Mouse (Mus musculus): ENCODE results near the gene Emp3. TPM values are rescaled to one million over a fixed set of nuclear protein-coding genes. Genes with fewer than 3 reads are reported as not detected.
"Not testable (repeated sequence)": the region's sequence is repeated elsewhere in the genome, so short reads cannot be mapped to it uniquely, and the experiment has no call there.

Gene Emp3
- total RNA-seq, 2 experiments from 2014 or later, result 7.8 to 15.1 TPM

GRCm38 (mm10) chr7:45916056-45917003 lies 4.9 kb downstream of the Emp3 start:
- peak; percentile 78 for DNase-seq (ENCODE audit: low spot score)

GRCm38 (mm10) chr7:45915011-45915410 lies 6.2 kb downstream of the Emp3 start:
- no peak for DNase-seq (ENCODE audit: low spot score)

DNA sequence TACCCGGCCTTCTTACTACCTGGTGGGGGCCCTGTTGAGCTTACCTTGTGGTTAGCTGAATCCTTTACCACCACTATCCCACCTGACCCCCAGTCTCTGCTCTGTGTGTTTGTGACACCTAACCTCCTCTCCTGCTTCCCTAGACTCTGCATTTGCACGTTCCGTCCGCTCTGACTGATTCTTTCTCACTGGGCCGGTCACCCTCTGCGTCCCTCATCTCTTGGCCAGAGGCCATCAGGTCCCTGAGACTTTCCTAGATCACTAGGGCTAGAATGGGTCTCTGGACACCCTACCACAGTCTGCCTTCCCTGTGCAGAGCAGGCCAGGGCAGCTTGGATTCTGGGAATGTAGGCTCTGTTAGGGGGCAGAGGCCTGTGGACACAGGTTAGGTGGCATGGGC lies 7.1 kb downstream of the Emp3 start:
- DNase-seq (ENCODE audit: low spot score), result no peak

GRCm38 (mm10) chr7:45909145-45909544 lies 12.1 kb downstream of the Emp3 start:
- no peak for DNase-seq (ENCODE audit: low spot score)

DNA sequence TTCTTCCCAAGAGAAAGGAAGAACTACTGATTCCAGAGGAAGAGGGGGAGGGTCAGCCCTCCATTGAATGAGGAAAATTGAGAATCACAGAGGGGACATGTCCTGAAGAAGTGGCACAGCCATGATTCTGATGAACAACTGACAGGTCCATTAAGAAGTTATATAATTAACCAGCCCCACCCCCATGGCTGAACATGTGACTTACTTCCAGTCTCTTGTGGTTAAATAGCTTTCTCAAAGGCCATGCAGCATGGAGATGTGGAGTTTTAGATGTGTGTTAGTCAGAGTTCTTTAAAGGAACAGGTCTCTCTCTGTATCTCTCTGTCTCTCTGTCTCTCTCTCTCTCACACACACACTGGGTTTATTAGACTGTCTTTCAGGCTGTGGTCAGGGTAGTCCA lies 12.8 kb downstream of the Emp3 start:
- DNase-seq (ENCODE audit: low spot score), result no peak

DNA sequence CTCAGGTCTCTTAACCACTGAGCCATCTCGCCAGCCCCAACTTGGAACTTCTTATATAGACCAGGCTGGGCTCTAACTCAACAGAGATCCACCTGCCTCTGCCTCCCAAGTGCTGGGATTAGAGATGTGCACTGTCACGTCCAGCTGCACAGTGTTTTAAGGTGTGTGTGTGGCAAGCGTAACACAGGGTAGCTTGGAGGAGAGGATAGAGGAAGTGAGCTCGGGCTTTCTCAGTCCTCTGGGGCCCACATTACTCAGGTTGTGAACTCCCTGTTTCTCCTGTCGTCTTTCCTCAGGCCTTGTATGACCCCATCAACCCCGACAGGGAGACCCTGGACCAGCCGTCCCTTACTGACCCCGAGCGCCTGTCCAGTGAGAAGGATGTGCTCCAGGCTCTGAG lies 14.6 kb downstream of the Emp3 start:
- no peak for DNase-seq (ENCODE audit: low spot score)

DNA sequence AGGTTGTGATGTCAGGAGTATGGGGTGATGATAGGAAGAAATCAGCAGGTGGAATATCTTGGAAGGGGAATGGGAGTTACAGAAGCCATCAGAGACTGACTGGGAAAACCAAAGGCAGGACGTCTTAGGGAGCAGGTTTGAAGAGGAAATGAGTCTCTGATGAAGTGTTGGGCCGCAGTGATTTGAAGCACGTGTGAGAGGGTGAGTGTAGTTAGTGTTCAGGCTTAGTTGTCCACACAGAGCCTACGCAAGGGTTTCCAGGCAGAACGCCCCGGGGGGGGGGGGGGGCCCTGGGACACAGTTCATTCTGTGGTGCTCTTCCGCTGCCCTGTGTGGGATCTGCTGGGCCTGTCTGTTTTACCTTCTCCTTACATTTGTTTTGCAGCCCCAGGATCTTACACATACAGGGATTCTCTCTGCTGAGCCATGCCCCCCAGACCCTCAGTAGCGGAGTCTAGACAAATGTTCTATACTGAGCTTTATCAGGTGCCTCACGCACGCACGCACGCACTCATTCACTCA lies 18.7 kb downstream of the Emp3 start:
- no peak for DNase-seq (ENCODE audit: low spot score)

DNA sequence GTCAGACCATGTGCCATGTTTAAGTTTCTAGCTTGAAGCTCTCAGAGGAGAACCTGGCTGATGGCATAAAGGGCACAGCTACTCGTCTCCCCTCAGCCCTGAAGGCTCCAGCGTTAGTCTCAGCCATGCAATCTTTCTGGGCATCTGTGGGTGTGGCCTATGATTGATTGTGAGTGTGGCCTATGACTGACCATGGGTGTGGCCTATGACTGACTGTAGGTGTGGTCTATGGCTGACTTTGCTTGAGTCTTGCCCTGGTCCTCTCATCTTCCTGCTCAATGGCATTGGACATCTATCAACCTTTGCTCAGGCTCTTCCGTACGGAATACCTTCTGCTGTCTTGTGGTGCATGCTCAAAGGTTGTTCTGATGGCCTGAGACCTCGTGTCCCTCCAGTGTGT lies 19.6 kb downstream of the Emp3 start:
- no peak for DNase-seq (ENCODE audit: low spot score)

DNA sequence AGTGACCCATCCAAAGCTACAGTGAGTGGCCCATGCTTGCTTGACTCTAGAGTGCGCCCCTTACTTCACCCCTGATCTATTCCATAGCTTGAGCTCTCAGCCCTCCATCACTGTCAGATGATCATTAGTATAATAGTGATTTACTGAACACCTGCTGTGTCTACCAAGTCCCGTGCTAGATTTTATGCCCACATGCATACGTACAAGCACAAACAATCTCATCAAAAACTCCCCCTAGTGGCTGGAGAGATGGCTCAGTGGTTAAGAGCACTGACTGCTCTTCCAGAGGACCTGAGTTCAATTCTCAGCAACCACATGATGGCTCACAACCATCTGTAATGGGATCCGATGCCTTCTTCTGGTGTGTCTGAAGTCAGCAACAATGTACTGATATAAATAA lies 23.1 kb downstream of the Emp3 start:
- not testable (repeated sequence) for DNase-seq (ENCODE audit: low spot score)

GRCm38 (mm10) chr7:45897258-45897757 lies 23.9 kb downstream of the Emp3 start:
- DNase-seq (ENCODE audit: low spot score), result peak; percentile 46

GRCm38 (mm10) chr7:45896517-45897257 lies 24.5 kb downstream of the Emp3 start, which contains the start of the genes Syngr4 and Tmem143:
Gene Syngr4, minus strand, starts transcription at chr7:45896714.
Gene Tmem143, plus strand, starts transcription at chr7:45896941.
- peak; percentile 98 for DNase-seq (ENCODE audit: low spot score)

- no peak for DNase-seq (ENCODE audit: low spot score)
Measured at GRCm38 (mm10) chr7:45895931-45896516, 25.2 kb downstream of the Emp3 start.

- DNase-seq (ENCODE audit: low spot score), result no peak
Measured at GRCm38 (mm10) chr7:45892651-45893050, 28.6 kb downstream of the Emp3 start.

DNA sequence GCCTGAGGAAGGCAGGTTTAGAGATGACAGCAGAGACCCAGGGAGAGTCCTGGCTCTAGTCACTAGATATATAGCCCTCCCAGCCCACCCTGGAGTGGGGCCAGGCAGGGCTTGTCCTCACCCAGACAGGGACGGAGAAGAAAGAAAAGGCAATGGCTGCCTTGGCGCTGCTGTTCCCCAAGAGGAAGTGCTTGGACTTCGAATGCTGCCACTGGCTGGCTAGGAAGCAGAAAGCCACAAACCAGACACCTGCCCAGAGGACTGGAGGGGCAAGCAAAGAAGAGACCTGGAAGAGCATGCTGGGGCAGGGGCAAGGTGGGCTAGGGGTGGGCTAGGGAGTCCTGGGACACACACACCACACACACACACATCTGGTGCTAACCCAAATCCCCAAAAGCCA lies 34.0 kb downstream of the Emp3 start:
- no peak for DNase-seq (ENCODE audit: low spot score)

GRCm38 (mm10) chr7:45881011-45881410 lies 40.2 kb downstream of the Emp3 start:
- no peak for DNase-seq (ENCODE audit: low spot score)

DNA sequence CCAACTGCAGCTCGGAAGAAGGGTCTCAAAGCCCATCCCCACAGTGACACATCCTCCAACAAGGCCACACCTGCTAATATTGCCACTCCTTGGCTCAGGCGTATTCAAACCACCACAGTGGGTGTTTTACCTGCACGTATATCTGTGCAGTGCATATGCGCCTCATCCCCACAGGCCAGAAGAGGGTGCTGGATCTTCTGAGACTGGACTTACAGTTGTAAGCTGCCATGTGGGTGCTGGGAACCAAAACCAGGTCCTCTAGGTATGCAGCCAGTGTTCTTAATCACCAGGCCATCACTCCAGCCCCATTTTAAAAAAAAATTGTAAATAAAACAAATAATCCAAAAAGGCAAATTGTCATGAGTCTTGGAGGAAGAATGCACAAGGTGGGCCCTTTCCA lies 40.7 kb downstream of the Emp3 start:
- no peak for DNase-seq (ENCODE audit: low spot score)

- DNase-seq (ENCODE audit: low spot score), result not testable (repeated sequence)
Measured at GRCm38 (mm10) chr7:45878278-45878677, 42.9 kb downstream of the Emp3 start, which contains the start of gene Grin2d. Gene Grin2d, minus strand, starts transcription at chr7:45878378.

DNA sequence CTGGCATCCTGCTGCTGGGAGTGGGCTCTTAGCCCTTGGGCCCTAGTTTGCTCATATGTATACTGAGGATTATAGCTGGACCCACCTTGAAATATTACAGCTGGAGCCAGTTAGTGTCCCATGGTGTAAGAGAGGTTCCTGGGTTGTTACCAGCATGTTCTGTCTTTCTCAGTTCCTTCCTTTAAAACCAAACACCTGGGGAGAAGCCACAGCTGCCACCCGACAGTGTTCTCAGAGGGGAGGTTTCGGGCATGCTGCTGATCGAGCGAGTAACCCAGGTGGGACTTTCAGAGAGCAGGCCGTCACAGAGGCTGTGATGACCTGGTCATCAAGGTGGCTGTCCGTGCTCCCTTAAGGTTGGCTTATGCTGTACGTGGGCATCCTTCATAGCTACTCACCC lies 44.3 kb downstream of the Emp3 start:
- no peak for DNase-seq (ENCODE audit: low spot score)

DNA sequence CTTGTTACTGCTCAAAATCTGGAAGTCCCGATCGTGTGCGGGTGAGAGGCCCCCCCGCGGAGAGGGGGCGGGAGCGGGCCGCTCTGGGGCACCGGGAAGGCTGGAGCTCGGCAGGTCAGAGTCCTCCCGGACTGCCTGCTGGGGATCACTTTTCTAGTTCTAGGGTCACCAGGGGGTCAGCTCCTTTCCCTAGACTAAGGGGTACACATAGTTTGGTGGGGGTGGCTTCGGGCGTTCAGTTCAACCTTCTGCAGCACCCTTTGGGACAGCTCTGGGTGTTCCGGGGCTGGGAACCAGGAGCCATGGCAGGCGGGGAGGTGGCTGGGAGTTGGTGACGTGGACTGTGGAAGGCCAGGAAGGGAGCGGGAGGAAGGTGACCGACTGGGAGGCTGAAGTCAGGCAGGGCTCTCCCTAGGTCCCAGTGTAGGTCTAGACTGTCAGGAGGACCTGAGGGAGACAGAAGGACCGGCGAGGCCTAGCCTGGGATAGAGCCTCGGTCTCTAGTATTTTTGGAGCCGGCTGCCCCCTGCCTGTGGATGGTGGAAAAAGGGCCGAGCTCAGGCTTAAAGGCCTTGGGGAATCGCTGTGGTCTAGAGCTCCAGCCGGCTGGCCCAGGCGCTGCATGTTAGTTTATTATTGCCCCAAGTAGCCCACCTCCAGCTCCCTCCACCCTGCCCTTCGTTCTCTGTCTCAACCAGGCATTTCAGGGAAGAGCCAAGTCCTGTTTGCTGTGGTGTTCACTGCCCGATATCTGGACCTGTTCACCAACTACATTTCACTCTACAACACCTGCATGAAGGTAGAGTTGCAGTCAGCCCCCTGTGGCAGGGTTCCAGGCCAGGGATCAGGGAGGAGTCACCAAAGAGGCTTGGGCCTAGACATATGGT lies 47.9 kb downstream of the Emp3 start:
- DNase-seq (ENCODE audit: low spot score), result peak; percentile 59

DNA sequence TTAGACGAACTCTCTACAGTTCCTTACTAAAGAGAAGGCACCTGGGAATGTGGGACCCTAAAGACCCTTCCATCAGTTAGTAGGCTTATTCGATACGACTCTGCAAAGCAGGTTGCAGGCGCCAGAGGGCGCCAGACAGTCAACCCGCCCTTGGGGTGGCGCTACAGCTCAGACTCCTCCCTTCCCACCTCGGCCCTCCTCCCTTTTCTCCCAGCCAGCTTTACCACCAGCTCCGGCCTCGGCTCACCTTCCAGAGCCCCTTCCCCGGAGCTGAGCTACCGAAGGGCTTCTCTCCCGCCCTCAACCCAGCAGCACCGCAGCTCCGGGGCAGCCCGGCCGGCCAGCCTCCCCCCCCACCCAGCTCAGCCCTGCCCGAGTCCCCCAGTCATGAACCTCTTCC lies 48.6 kb downstream of the Emp3 start, which contains the start of gene Kdelr1:
Kdelr1 (plus strand) TSS at position 149 of the 400 bp plus-strand sequence.
- peak; percentile 92 for DNase-seq (ENCODE audit: low spot score)
